Mouse (Mus musculus) lung, embryonic 15.5 days (tissue): ENCODE results near the gene Kcnq1. TPM values are rescaled to one million over a fixed set of nuclear protein-coding genes. Genes with fewer than 3 reads are reported as not detected.

ENCODE experiments used
- ATAC-seq: fragments of 200-750 bp; cut with Nextera tagmentation; 2 replicates; pipeline ENCODE4 v1.8.0; 2017; ENCODE audit warnings: moderate number of reproducible peaks, borderline replicate concordance; ENCODE audit not compliant: low FRiP score, low TSS enrichment; ENCODE audit errors: extremely low read depth
- H3K27ac ChIP-seq: fragments of 300-500 bp; sonication (generic); 2 replicates; pipeline ENCODE4 v1.5.1; 2015; ENCODE audit warnings: moderate library complexity, mild to moderate bottlenecking, inconsistent platforms
- H3K27me3 ChIP-seq: fragments of 300-500 bp; sonication (generic); 2 replicates; pipeline ENCODE4 v1.6.1; 2015; ENCODE audit warnings: inconsistent platforms
- H3K36me3 ChIP-seq: fragments of 300-500 bp; sonication (generic); 2 replicates; pipeline ENCODE4 v1.6.1; 2015; ENCODE audit warnings: inconsistent platforms
- H3K4me1 ChIP-seq: fragments of 300-500 bp; sonication (generic); 2 replicates; pipeline ENCODE4 v1.6.1; 2015; ENCODE audit warnings: inconsistent platforms
- H3K4me2 ChIP-seq: fragments of 300-500 bp; sonication (generic); 2 replicates; pipeline ENCODE4 v1.6.1; 2015; ENCODE audit warnings: inconsistent platforms, mild to moderate bottlenecking, moderate library complexity
- H3K4me3 ChIP-seq: fragments of 300-500 bp; sonication (generic); 2 replicates; pipeline ENCODE4 v1.5.1; 2015; ENCODE audit warnings: mild to moderate bottlenecking, inconsistent platforms
- H3K9ac ChIP-seq: fragments of 300-500 bp; sonication (generic); 2 replicates; pipeline ENCODE4 v1.6.1; 2015; ENCODE audit warnings: inconsistent platforms
- H3K9me3 ChIP-seq: fragments of 300-500 bp; sonication (generic); 2 replicates; pipeline ENCODE4 v1.6.1; 2016; ENCODE audit warnings: inconsistent platforms
- WGBS: fragments of 180-500 bp; shearing (Covaris S2); methylation state at CpG from one replicate; pipeline ENCODE4 v1.1.7; 2015; 5-methylcytosine and 5-hydroxymethylcytosine counted together
- polyA plus RNA-seq: library from polyadenylated mRNA; unstranded; fragments of >200 nt; fragmentation: Nextera tagmentation; extraction: Ambion mirVana; gene quantifications from 2 replicates; pipeline ENCODE4 v1.2.1, GENCODE M21; 2015

Gene Kcnq1
- polyA plus RNA-seq, 1 experiment from 2014 or later, result 6.0 TPM

- Histone ChIP-seq H3K27ac (peak within 1 kb of the TSS; percentile 95), H3K4me3 (peak within 1 kb of the TSS; percentile 88)
- WGBS, result under 1% methylated on average over 51 of the region's 51 CpGs
Observed at GRCm38 (mm10) chr7:143068882-143069591, 37.1 kb upstream of the Kcnq1 start, which contains the start of gene Tssc4. Gene Tssc4, plus strand, starts transcription at chr7:143069249.

GRCm38 (mm10) chr7:143069751-143070400 lies 36.3 kb upstream of the Kcnq1 start:
- H3K4me3 ChIP-seq, result peak overlapping the region; percentile 88
- peak overlapping the region; percentile 95 for H3K27ac ChIP-seq
- 6% methylated on average over 30 of the region's 30 CpGs for WGBS
- peak overlapping the region; percentile 96 for H3K9ac ChIP-seq
- peaks cover 36% of the 10 kb centered on the region for H3K36me3 ChIP-seq
- ATAC-seq, result peak; percentile 4; the same call in 1 of the 2 replicates
- no peaks in the 10 kb centered on the region for H3K9me3 ChIP-seq
- no peaks in the 10 kb centered on the region for H3K27me3 ChIP-seq
- H3K4me2 ChIP-seq, result peak overlapping the region; percentile 98
- H3K4me1 ChIP-seq, result peaks cover 24% of the 10 kb centered on the region

More at GRCm38 (mm10) chr7:143068882-143069591, 37.1 kb upstream of the Kcnq1 start, which contains the start of gene Tssc4:
- peak; percentile 94 for ATAC-seq
- H3K4me1 ChIP-seq, result peaks cover 24% of the 10 kb centered on the region
- no peaks in the 10 kb centered on the region for H3K9me3 ChIP-seq
- no peaks in the 10 kb centered on the region for H3K27me3 ChIP-seq
- peak within 1 kb of the TSS; percentile 96 for H3K9ac ChIP-seq
- H3K4me2 ChIP-seq, result peak within 1 kb of the TSS; percentile 98
- peaks cover 44% of the 10 kb centered on the region for H3K36me3 ChIP-seq

GRCm38 (mm10) chr7:143070506-143071070 lies 35.6 kb upstream of the Kcnq1 start:
- H3K4me3 ChIP-seq, result peak overlapping the region; percentile 88
- no peak for ATAC-seq
- H3K27ac ChIP-seq, result no peak overlapping the region
- H3K4me1 ChIP-seq, result peaks cover 24% of the 10 kb centered on the region
- no peaks in the 10 kb centered on the region for H3K9me3 ChIP-seq
- peak overlapping the region; percentile 96 for H3K9ac ChIP-seq
- peaks cover 28% of the 10 kb centered on the region for H3K36me3 ChIP-seq
- H3K4me2 ChIP-seq, result peak overlapping the region; percentile 98
- 85% methylated on average over 10 of the region's 10 CpGs for WGBS
- H3K27me3 ChIP-seq, result no peaks in the 10 kb centered on the region

GRCm38 (mm10) chr7:143072605-143073004 lies 33.6 kb upstream of the Kcnq1 start:
- H3K27ac ChIP-seq, result no peak overlapping the region
- peaks cover 24% of the 10 kb centered on the region for H3K4me1 ChIP-seq
- WGBS, result 81% methylated on average over 5 of the region's 5 CpGs
- H3K36me3 ChIP-seq, result peaks cover 8% of the 10 kb centered on the region
- no peak overlapping the region for H3K4me2 ChIP-seq
- H3K9me3 ChIP-seq, result no peaks in the 10 kb centered on the region
- ATAC-seq, result no peak
- H3K4me3 ChIP-seq, result no peak overlapping the region
- no peak overlapping the region for H3K9ac ChIP-seq
- H3K27me3 ChIP-seq, result no peaks in the 10 kb centered on the region

GRCm38 (mm10) chr7:143073086-143073485 lies 33.1 kb upstream of the Kcnq1 start:
- Histone ChIP-seq H3K9me3 (no peaks in the 10 kb centered on the region), H3K4me2 (no peak overlapping the region), H3K4me1 (peaks cover 20% of the 10 kb centered on the region), H3K27ac (no peak overlapping the region), H3K9ac (no peak overlapping the region), H3K4me3 (no peak overlapping the region), H3K36me3 (peaks cover 3% of the 10 kb centered on the region; the same call in 1 of the 2 replicates), H3K27me3 (no peaks in the 10 kb centered on the region)
- WGBS, result 84% methylated on average over 1 of the region's 1 CpGs
- ATAC-seq, result no peak

GRCm38 (mm10) chr7:143075394-143075793 lies 30.8 kb upstream of the Kcnq1 start:
- H3K27me3 ChIP-seq, result no peaks in the 10 kb centered on the region
- H3K4me2 ChIP-seq, result no peak overlapping the region
- no peaks in the 10 kb centered on the region for H3K36me3 ChIP-seq
- 60% methylated on average over 5 of the region's 5 CpGs for WGBS
- H3K9ac ChIP-seq, result no peak overlapping the region
- no peak overlapping the region for H3K27ac ChIP-seq
- H3K9me3 ChIP-seq, result no peaks in the 10 kb centered on the region
- no peak for ATAC-seq
- H3K4me3 ChIP-seq, result no peak overlapping the region
- H3K4me1 ChIP-seq, result peaks cover 8% of the 10 kb centered on the region

GRCm38 (mm10) chr7:143077351-143077750 lies 28.8 kb upstream of the Kcnq1 start:
- H3K27me3 ChIP-seq, result no peaks in the 10 kb centered on the region
- H3K36me3 ChIP-seq, result no peaks in the 10 kb centered on the region
- no peak for ATAC-seq
- H3K4me2 ChIP-seq, result no peak overlapping the region
- no peak overlapping the region for H3K27ac ChIP-seq
- H3K9me3 ChIP-seq, result no peaks in the 10 kb centered on the region
- WGBS, result 81% methylated on average over 2 of the region's 2 CpGs
- H3K4me3 ChIP-seq, result no peak overlapping the region
- H3K4me1 ChIP-seq, result no peaks in the 10 kb centered on the region
- no peak overlapping the region for H3K9ac ChIP-seq

GRCm38 (mm10) chr7:143082024-143082423 lies 24.1 kb upstream of the Kcnq1 start:
- WGBS, result 67% methylated on average over 6 of the region's 6 CpGs
- Histone ChIP-seq H3K36me3 (no peaks in the 10 kb centered on the region), H3K4me3 (no peak overlapping the region), H3K27ac (no peak overlapping the region), H3K9ac (no peak overlapping the region), H3K4me1 (peaks cover 7% of the 10 kb centered on the region), H3K9me3 (no peaks in the 10 kb centered on the region), H3K4me2 (no peak overlapping the region), H3K27me3 (no peaks in the 10 kb centered on the region)
- ATAC-seq, result no peak

GRCm38 (mm10) chr7:143083708-143084107 lies 22.5 kb upstream of the Kcnq1 start:
- Histone ChIP-seq H3K36me3 (no peaks in the 10 kb centered on the region), H3K4me1 (peaks cover 9% of the 10 kb centered on the region), H3K4me3 (no peak overlapping the region), H3K9me3 (no peaks in the 10 kb centered on the region), H3K27ac (no peak overlapping the region), H3K9ac (no peak overlapping the region), H3K4me2 (no peak overlapping the region), H3K27me3 (no peaks in the 10 kb centered on the region)
- 73% methylated on average over 2 of the region's 2 CpGs for WGBS
- ATAC-seq, result no peak

GRCm38 (mm10) chr7:143086366-143086765 lies 19.8 kb upstream of the Kcnq1 start:
- ATAC-seq, result no peak
- peak overlapping the region; percentile 14; the same call in 1 of the 2 replicates for H3K4me3 ChIP-seq
- H3K27me3 ChIP-seq, result no peaks in the 10 kb centered on the region
- no peaks in the 10 kb centered on the region for H3K9me3 ChIP-seq
- peak overlapping the region; percentile 48; the same call in 1 of the 2 replicates for H3K27ac ChIP-seq
- H3K36me3 ChIP-seq, result no peaks in the 10 kb centered on the region
- 39% methylated on average over 2 of the region's 2 CpGs for WGBS
- peaks cover 9% of the 10 kb centered on the region for H3K4me1 ChIP-seq
- peak overlapping the region; percentile 28 for H3K9ac ChIP-seq
- H3K4me2 ChIP-seq, result peak overlapping the region; percentile 18; the same call in 1 of the 2 replicates

GRCm38 (mm10) chr7:143087070-143087579 lies 19.0 kb upstream of the Kcnq1 start:
- no peaks in the 10 kb centered on the region for H3K27me3 ChIP-seq
- no peaks in the 10 kb centered on the region for H3K9me3 ChIP-seq
- H3K9ac ChIP-seq, result peak overlapping the region; percentile 28
- peak; percentile 78 for ATAC-seq
- peak overlapping the region; percentile 14; the same call in 1 of the 2 replicates for H3K4me3 ChIP-seq
- WGBS, result 18% methylated on average over 4 of the region's 4 CpGs
- H3K27ac ChIP-seq, result peak overlapping the region; percentile 48; the same call in 1 of the 2 replicates
- no peaks in the 10 kb centered on the region for H3K36me3 ChIP-seq
- peaks cover 9% of the 10 kb centered on the region for H3K4me1 ChIP-seq
- peak overlapping the region; percentile 18; the same call in 1 of the 2 replicates for H3K4me2 ChIP-seq
